Mouse (Mus musculus) urinary bladder, postnatal 14 days (tissue): Measurements from ENCODE around the gene Gpc6.

Experiments used
- DNase-seq: peaks from one replicate; pipeline ENCODE4 v3.0.0; 2021; ENCODE audit warnings: low spot score

The Gpc6 gene

GRCm38 (mm10) chr14:117930848-117931816, 1006.0 kb downstream of the Gpc6 start:
- no peak for DNase-seq

- DNase-seq = no peak
Observed at GRCm38 (mm10) chr14:117932163-117932851, 1007.2 kb downstream of the Gpc6 start.

- peak; percentile 20 for DNase-seq
Observed at GRCm38 (mm10) chr14:117938554-117938953, 1013.4 kb downstream of the Gpc6 start.

- DNase-seq = no peak
Observed at GRCm38 (mm10) chr14:117939471-117939870, 1014.4 kb downstream of the Gpc6 start.

GRCm38 (mm10) chr14:117945920-117946503, 1020.9 kb downstream of the Gpc6 start:
- DNase-seq = no peak

- DNase-seq = no peak
Observed at GRCm38 (mm10) chr14:117951265-117951664, 1026.2 kb downstream of the Gpc6 start.

- no peak for DNase-seq
Observed at GRCm38 (mm10) chr14:117951686-117952085, 1026.6 kb downstream of the Gpc6 start.

- no peak for DNase-seq
Observed at GRCm38 (mm10) chr14:117956051-117956450, 1030.9 kb downstream of the Gpc6 start.

GRCm38 (mm10) chr14:117958389-117958788, 1033.3 kb downstream of the Gpc6 start:
- no peak for DNase-seq

GRCm38 (mm10) chr14:117961267-117961666, 1036.2 kb downstream of the Gpc6 start:
- peak; percentile 16 for DNase-seq

- no peak for DNase-seq
Observed at GRCm38 (mm10) chr14:117961844-117962243, 1036.7 kb downstream of the Gpc6 start.

GRCm38 (mm10) chr14:117962453-117962852, 1037.3 kb downstream of the Gpc6 start:
- DNase-seq = peak; percentile 11

- DNase-seq = no peak
Observed at GRCm38 (mm10) chr14:117972576-117972975, 1047.5 kb downstream of the Gpc6 start.

- DNase-seq = no peak
Observed at GRCm38 (mm10) chr14:117981532-117981931, 1056.4 kb downstream of the Gpc6 start.

- DNase-seq = no peak
Observed at GRCm38 (mm10) chr14:117988444-117988843, 1063.3 kb downstream of the Gpc6 start.

GRCm38 (mm10) chr14:117990203-117990602, 1065.1 kb downstream of the Gpc6 start:
- no peak for DNase-seq

GRCm38 (mm10) chr14:117992600-117993256, 1067.6 kb downstream of the Gpc6 start:
- no peak for DNase-seq

- no peak for DNase-seq
Observed at GRCm38 (mm10) chr14:117993845-117994244, 1068.7 kb downstream of the Gpc6 start.

GRCm38 (mm10) chr14:118004434-118004833, 1079.3 kb downstream of the Gpc6 start:
- DNase-seq = no peak

- DNase-seq = peak; percentile 39
Observed at GRCm38 (mm10) chr14:118005697-118006096, 1080.6 kb downstream of the Gpc6 start.

- peak; percentile 6 for DNase-seq
Observed at GRCm38 (mm10) chr14:118009541-118009940, 1084.4 kb downstream of the Gpc6 start.

GRCm38 (mm10) chr14:118013237-118013636, 1088.1 kb downstream of the Gpc6 start:
- DNase-seq = no peak
